Mouse (Mus musculus): ENCODE measurements at regions not wholly inside any gene's neighbourhood (a gene's known extent, or its start where the extent isn't known, plus 50 kb on each side); places are given as distances from the start of the nearest gene placed in this dataset.
A peak's percentile ranks its signal among the peaks of the same experiment; 100 is the strongest.
"Not testable (repeated sequence)": the region's sequence is repeated elsewhere in the genome, so short reads cannot be mapped to it uniquely, and the experiment has no call there.

DNA sequence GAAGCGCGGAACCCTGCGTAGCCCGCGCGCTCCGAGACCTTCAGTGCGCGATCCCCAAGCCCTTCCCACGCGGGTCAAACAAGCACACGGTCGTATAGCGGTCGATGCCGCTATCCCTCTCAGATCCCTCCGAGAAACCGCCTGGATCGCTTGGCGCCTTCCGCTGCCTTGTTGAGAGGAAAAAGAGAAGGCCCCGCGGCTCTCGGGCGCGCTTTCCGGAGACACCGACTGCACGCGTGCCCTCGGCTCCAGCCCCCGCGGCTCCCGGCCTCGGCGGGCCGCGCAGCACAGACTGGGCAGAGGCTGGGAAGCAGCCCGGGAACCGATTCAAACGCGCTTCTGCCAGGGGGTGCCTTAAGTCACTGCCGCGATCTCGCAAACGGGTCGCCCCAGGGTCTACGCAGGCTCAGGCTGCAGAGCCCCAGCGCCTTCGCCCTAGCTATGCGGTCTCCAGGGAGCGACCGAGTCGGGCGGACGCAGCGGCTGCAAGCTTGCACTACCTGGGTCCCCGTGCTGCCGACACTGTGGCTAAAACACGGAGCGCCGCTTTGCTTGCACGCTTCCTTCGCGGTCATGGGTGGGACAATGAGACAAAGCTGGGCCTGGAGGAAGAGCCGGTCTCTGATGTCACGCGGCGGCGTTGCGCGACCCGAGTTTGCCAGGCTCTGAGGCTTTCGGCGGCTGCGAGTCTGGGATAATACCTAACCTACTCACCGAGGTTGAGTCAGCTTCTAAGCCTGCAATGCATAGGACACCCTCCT lies 87.3 kb downstream of the Crisp4 start:
- peak overlapping the region; percentile 61 for H3K4me3 ChIP-seq (ENCODE audit: insufficient read depth, low read length)
- H3K4me1 ChIP-seq (ENCODE audit: control insufficient read depth, insufficient read depth, low read length) = no peaks in the 10 kb centered on the region
- H3K27ac ChIP-seq (ENCODE audit: insufficient read depth, low read length) = no peak overlapping the region
- TF ChIP-seq CTCF (IDR thresholded peaks at IDR 0.05; ENCODE audit: extremely low read depth, insufficient read depth, low read length) = no peak
- TF ChIP-seq POLR2A (IDR thresholded peaks at IDR 0.05; ENCODE audit: extremely low read depth, insufficient read depth, low read length) = peak; percentile 16; the same call in 1 of the 2 replicates

DNA sequence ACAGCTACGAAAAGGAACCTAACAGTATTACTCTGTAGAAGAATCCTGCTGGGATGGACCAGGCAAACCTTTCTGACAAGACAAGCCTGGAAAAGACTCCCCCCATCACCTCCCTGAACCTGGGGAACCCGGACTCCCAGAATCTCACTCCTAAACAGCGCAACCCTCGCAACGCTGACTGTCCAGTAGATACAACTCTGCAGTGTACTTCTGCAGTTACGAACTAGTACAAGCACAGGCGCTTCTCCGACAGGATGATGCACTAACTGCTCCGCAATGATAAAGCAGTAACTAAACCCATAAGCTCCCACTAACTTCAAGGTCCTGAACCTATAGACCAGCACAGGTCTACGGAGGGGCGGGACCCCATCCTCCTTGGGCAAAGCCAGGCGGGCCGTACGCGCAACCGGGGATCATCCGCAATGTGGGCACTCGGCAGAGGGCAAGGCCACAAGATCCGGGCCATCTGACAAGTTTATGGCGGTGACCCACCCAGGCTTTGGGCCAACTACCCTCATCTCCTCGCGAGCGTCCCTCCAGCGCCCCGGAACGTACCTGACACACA lies 88.0 kb downstream of the Crisp4 start:
- H3K4me1 ChIP-seq (ENCODE audit: control insufficient read depth, insufficient read depth, low read length) = no peaks in the 10 kb centered on the region
- TF ChIP-seq CTCF (IDR thresholded peaks at IDR 0.05; ENCODE audit: extremely low read depth, insufficient read depth, low read length) = no peak
- TF ChIP-seq POLR2A (IDR thresholded peaks at IDR 0.05; ENCODE audit: extremely low read depth, insufficient read depth, low read length) = no peak
- H3K27ac ChIP-seq (ENCODE audit: insufficient read depth, low read length) = no peak overlapping the region
- peak overlapping the region; percentile 61 for H3K4me3 ChIP-seq (ENCODE audit: insufficient read depth, low read length)

DNA sequence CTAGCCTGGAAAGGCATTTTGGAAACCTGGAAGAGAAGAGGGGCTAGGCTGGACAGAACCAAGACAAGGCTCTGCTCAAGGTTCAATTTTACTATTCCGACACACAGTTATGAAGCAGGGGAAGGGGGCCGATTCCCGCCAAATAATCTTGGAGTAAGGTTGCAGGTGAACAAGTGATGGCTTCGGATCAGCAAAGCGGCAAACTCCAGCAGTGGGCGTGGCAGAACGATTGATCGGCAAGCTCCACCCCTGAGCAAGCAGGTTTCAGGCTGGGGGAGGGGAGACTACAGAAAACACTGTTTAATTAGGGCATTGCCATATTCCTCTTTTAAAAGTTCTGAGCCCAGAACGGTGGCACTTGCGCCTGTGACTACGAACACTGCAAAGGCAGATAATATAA lies 88.7 kb downstream of the Crisp4 start:
- H3K4me1 ChIP-seq (ENCODE audit: control insufficient read depth, insufficient read depth, low read length); H3K27ac ChIP-seq (ENCODE audit: insufficient read depth, low read length): not testable (repeated sequence)
- H3K4me3 ChIP-seq (ENCODE audit: insufficient read depth, low read length) = peak overlapping the region; percentile 61; the same call in 1 of the 2 replicates

DNA sequence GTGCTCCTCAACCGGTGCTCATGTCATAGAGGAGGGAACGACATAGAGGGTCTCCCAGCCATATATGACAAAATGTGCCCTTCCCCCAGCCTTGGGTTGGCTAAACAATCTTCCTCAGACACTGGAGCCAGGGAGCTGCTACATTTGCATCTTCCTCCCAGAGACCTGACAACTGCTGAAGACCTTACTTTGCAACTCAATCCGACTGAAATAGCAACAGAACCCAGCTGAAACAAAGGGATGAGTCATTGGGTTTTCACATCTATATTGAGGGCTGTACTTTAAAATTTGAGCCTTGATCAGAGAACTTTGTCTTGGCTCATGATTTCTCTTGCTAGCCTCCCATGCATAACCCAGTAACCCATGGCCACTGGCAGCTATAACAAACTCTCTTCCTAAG lies 115.5 kb downstream of the Crisp4 start:
- H3K4me1 ChIP-seq (ENCODE audit: control insufficient read depth, insufficient read depth, low read length) = peaks cover 2% of the 10 kb centered on the region; the same call in 1 of the 2 replicates
- TF ChIP-seq CTCF (IDR thresholded peaks at IDR 0.05; ENCODE audit: extremely low read depth, insufficient read depth, low read length) = no peak
- no peak for TF ChIP-seq POLR2A (IDR thresholded peaks at IDR 0.05; ENCODE audit: extremely low read depth, insufficient read depth, low read length)
- H3K27ac ChIP-seq (ENCODE audit: insufficient read depth, low read length) = no peak overlapping the region
- H3K4me3 ChIP-seq (ENCODE audit: insufficient read depth, low read length) = no peak overlapping the region

DNA sequence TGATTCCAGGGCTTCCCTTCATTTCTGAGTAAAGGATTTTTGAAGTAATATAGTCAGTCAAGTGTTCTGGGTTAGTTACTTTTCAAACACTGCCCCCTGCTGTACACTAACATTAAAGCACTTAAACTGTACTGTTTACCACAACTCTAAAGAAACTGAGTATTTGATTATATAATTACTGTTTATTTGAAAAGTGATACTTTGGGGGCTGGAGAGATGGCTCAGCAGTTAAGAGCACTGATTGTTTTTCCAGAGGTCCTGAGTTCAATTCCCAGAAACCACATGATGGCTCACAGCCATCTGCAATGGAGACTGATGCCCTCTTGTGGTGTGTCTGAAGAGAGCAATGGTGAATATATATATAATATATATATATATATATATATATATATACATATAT lies 132.8 kb downstream of the Crisp4 start:
- not testable (repeated sequence) for H3K4me3 ChIP-seq (ENCODE audit: insufficient read depth, low read length); H3K27ac ChIP-seq (ENCODE audit: insufficient read depth, low read length); H3K4me1 ChIP-seq (ENCODE audit: control insufficient read depth, insufficient read depth, low read length)

DNA sequence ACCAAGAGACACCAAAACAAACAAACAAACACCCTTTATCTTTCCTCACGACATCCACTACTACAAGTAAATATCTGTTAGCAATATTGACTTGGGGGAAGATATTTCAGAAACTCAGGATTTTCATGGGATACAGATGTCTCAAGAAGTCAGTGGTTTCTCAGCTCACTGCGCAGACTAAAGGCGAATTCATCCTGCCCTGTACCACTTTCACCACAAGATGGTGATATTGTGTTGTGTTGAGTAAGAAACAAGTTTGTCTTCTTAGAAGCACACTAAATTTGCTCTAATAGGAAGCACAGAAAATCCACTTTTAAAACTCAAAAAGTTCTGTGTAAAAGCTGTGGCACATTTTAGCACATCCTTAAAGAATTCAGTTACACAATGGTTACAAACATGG lies 165.1 kb downstream of the Crisp4 start:
- Histone ChIP-seq H3K4me1 (ENCODE audit: control insufficient read depth, insufficient read depth, low read length) (no peaks in the 10 kb centered on the region), H3K4me3 (ENCODE audit: insufficient read depth, low read length) (no peak overlapping the region), H3K27ac (ENCODE audit: insufficient read depth, low read length) (no peak overlapping the region)
- TF ChIP-seq POLR2A (IDR thresholded peaks at IDR 0.05; ENCODE audit: extremely low read depth, insufficient read depth, low read length) = no peak
- peak; percentile 58 for TF ChIP-seq CTCF (IDR thresholded peaks at IDR 0.05; ENCODE audit: extremely low read depth, insufficient read depth, low read length)

DNA sequence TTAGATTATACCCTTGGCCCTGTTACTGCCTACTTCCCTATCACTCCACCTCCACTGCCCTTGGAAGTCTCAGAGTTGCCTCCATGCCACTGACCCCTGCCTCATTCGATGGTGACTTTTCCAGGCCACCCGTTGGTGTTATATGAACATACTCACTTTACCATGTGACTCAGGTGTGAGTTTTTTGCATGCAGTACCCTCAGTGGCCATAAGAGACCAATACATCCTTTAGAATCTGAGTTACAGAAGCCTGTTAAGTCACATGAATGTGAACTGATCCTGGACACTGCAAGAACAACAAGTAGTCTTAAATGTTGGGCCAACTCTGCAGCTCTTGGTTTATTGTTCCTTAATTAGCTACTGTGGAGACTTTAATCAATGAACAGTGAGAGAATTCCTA lies 167.6 kb downstream of the Crisp4 start:
- Histone ChIP-seq H3K4me3 (ENCODE audit: insufficient read depth, low read length) (no peak overlapping the region), H3K4me1 (ENCODE audit: control insufficient read depth, insufficient read depth, low read length) (no peaks in the 10 kb centered on the region), H3K27ac (ENCODE audit: insufficient read depth, low read length) (no peak overlapping the region)
- TF ChIP-seq CTCF (IDR thresholded peaks at IDR 0.05; ENCODE audit: extremely low read depth, insufficient read depth, low read length) (no peak), POLR2A (IDR thresholded peaks at IDR 0.05; ENCODE audit: extremely low read depth, insufficient read depth, low read length) (no peak)

DNA sequence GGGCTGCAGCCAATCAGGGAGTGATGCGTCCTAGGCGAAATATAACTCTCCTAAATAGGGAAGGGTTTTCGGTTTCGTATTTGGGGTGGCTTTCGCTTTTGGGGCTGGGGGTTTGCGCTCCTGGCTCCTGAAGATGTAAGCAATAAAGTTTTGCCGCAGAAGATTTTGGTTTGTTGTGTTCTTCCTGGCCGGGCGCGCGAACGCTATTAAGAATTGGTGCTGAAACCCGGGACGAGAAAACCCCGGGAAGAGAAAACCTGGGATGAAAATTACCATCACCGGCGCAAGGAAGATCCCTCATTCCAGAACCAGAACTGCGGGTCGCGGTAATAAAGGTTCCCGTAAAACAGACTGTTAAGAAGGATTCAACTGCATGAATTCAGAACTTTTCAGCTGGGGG lies 188.8 kb downstream of the Crisp4 start:
- not testable (repeated sequence) for H3K4me1 ChIP-seq (ENCODE audit: control insufficient read depth, insufficient read depth, low read length); H3K27ac ChIP-seq (ENCODE audit: insufficient read depth, low read length); H3K4me3 ChIP-seq (ENCODE audit: insufficient read depth, low read length)

DNA sequence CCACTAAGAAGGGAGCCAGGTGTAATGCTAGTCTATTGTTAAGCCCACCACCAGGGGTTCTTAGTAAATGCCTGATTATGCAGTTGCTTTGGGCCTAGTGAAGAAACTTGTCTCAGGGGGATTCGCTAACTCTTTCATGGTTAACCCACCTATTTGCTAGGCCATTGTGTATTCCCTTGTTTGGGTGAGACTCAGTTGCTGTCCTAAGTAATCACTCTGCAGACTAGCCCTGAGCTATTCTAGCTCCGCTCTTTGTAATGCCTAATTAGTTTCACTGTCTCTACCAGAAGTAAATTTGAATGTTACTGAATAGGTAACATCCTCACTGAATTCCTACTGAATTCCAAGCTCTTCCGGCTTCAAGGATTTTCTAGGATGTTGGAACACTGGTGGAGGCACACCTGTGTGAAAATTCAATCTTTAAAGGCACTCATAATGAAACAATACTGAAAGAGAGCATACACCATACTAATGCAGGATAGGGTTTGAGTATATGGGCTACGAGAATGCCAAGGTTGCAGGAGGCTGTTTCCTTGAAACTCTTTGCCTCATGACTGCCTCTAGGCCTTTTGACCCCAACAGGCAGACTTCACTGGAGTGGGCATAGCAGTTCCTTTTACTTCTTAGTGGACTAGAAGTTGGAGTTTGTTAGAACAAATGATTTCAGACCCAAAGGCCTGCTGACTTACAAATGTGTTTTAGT lies 213.4 kb downstream of the Crisp4 start:
- H3K4me3 ChIP-seq (ENCODE audit: insufficient read depth, low read length); H3K27ac ChIP-seq (ENCODE audit: insufficient read depth, low read length); H3K4me1 ChIP-seq (ENCODE audit: control insufficient read depth, insufficient read depth, low read length): not testable (repeated sequence)
